Mouse (Mus musculus): Measurements from ENCODE around the gene Ppp2ca. TPM values are rescaled to one million over a fixed set of nuclear protein-coding genes. Genes with fewer than 3 reads are reported as not detected.

Gene Ppp2ca
- polyA plus RNA-seq, 1 experiment: 21.0 TPM

DNA sequence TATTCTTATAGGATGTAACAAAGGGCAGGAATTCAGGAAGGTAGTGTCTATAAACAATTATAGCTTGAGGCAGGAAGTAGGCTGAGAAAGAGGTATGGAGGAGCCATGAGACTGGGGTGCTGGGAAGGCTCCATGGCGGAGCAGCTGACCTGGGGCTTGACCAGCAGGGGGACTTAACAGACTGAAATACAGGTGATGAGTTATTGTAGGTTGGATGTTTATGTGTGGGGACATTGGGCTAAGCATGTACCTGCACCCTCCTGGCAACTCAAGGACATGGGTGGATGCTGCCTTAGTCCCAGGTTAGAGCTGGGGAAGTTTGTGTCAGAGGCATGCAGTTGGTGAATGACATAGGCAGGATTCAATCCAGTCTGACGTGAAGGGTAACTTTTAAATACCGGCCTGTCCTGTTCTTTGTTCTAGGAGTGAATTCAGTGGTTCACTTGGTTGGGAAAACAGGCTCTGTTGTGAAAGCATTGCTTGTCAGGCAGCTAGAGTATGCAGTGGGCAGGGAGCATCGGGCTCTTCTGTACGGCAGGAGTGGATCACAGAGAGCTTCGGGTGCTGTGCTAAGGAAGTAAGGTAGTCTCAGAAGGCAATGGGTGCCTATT is 21.6 kb upstream of the Ppp2ca start:
- H3K4me3 ChIP-seq (ENCODE audit: extremely low read depth, insufficient read depth, insufficient read length): no peak overlapping the region
- H3K36me3 ChIP-seq (ENCODE audit: control insufficient read depth, insufficient read depth, low read length): no peaks in the 10 kb centered on the region
- no peak for DNase-seq (ENCODE audit: low read depth in 1 of 2, low spot score in 2 of 2)
- peaks cover 17% of the 10 kb centered on the region for H3K4me1 ChIP-seq (ENCODE audit: control insufficient read depth, insufficient read depth, insufficient read length)
- TF ChIP-seq POLR2A (IDR thresholded peaks at IDR 0.05; ENCODE audit: low read depth, low read length) (no peak), CTCF (IDR thresholded peaks at IDR 0.05; ENCODE audit: extremely low read depth, insufficient read depth, insufficient read length, insufficient replicate concordance) (no peak)
- no peaks in the 10 kb centered on the region for H3K27me3 ChIP-seq (ENCODE audit: control insufficient read depth, insufficient read depth, low read length)
- H3K27ac ChIP-seq (ENCODE audit: insufficient read depth, low read length): no peak overlapping the region
- WGBS: 84% methylated on average over 6 of the region's 6 CpGs

DNA sequence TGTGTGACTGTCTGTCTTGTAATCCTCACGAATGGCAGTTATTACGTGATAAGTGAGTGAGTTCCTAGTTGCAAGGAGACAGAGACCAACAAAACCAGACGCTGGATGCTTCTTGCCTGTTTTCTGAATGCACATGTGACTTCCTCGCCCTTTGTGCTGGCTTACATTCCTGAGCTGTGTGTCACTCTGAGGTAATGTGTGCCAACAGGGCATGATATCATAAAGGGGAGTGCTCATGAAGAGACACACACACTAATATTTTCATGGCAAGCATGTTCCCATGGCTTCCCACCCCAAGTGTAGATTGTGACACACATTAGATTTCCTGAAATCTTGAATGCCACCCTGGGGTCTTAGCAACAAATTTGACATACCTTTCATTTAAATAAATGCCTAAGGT is 20.5 kb upstream of the Ppp2ca start:
- no peak overlapping the region for H3K27ac ChIP-seq (ENCODE audit: insufficient read depth, low read length)
- H3K4me3 ChIP-seq (ENCODE audit: extremely low read depth, insufficient read depth, insufficient read length): no peak overlapping the region
- no peak for TF ChIP-seq CTCF (IDR thresholded peaks at IDR 0.05; ENCODE audit: extremely low read depth, insufficient read depth, insufficient read length, insufficient replicate concordance)
- TF ChIP-seq POLR2A (IDR thresholded peaks at IDR 0.05; ENCODE audit: low read depth, low read length): no peak
- H3K4me1 ChIP-seq (ENCODE audit: control insufficient read depth, insufficient read depth, insufficient read length): peaks cover 17% of the 10 kb centered on the region
- H3K27me3 ChIP-seq (ENCODE audit: control insufficient read depth, insufficient read depth, low read length): no peaks in the 10 kb centered on the region
- H3K36me3 ChIP-seq (ENCODE audit: control insufficient read depth, insufficient read depth, low read length): no peaks in the 10 kb centered on the region
- DNase-seq (ENCODE audit: low read depth in 1 of 2, low spot score in 2 of 2): no peak
- 74% methylated on average over 4 of the region's 4 CpGs for WGBS

DNA sequence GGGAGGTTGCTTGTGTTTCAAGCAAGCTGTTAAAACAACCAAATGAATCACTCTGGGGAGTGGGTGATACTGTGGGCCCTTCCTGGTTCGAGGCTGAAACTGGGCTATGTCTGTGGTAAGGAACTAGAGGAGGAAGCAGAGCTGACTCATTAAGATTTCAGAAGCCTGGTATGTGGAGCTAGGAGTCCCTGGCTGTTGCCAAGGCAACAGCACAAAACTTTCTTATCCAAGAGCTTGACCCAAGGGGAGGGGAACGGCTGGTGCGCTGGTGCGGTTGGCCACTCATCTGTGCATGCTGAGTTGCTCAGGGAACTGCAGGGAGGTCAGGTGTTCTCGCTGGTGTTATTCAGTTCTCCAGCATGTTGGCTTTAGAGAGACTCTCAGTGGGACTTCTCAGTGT is 18.5 kb upstream of the Ppp2ca start:
- no peaks in the 10 kb centered on the region for H3K36me3 ChIP-seq (ENCODE audit: control insufficient read depth, insufficient read depth, low read length)
- peaks cover 17% of the 10 kb centered on the region for H3K4me1 ChIP-seq (ENCODE audit: control insufficient read depth, insufficient read depth, insufficient read length)
- TF ChIP-seq POLR2A (IDR thresholded peaks at IDR 0.05; ENCODE audit: low read depth, low read length): no peak
- TF ChIP-seq CTCF (IDR thresholded peaks at IDR 0.05; ENCODE audit: extremely low read depth, insufficient read depth, insufficient read length, insufficient replicate concordance): no peak
- H3K4me3 ChIP-seq (ENCODE audit: extremely low read depth, insufficient read depth, insufficient read length): no peak overlapping the region
- no peak for DNase-seq (ENCODE audit: low read depth in 1 of 2, low spot score in 2 of 2)
- no peak overlapping the region for H3K27ac ChIP-seq (ENCODE audit: insufficient read depth, low read length)
- 18% methylated on average over 5 of the region's 5 CpGs for WGBS
- H3K27me3 ChIP-seq (ENCODE audit: control insufficient read depth, insufficient read depth, low read length): no peaks in the 10 kb centered on the region

GRCm38 (mm10) chr11:52080656-52081055 is 17.8 kb upstream of the Ppp2ca start:
- Histone ChIP-seq H3K27ac (ENCODE audit: insufficient read depth, low read length) (no peak overlapping the region), H3K4me3 (ENCODE audit: extremely low read depth, insufficient read depth, insufficient read length) (no peak overlapping the region), H3K36me3 (ENCODE audit: control insufficient read depth, insufficient read depth, low read length) (no peaks in the 10 kb centered on the region), H3K27me3 (ENCODE audit: control insufficient read depth, insufficient read depth, low read length) (no peaks in the 10 kb centered on the region), H3K4me1 (ENCODE audit: control insufficient read depth, insufficient read depth, insufficient read length) (peaks cover 12% of the 10 kb centered on the region; the same call in 1 of the 2 replicates)
- TF ChIP-seq POLR2A (IDR thresholded peaks at IDR 0.05; ENCODE audit: low read depth, low read length) (no peak), CTCF (IDR thresholded peaks at IDR 0.05; ENCODE audit: extremely low read depth, insufficient read depth, insufficient read length, insufficient replicate concordance) (no peak)
- 92% methylated on average over 2 of the region's 2 CpGs for WGBS
- DNase-seq (ENCODE audit: low read depth in 1 of 2, low spot score in 2 of 2): no peak

DNA sequence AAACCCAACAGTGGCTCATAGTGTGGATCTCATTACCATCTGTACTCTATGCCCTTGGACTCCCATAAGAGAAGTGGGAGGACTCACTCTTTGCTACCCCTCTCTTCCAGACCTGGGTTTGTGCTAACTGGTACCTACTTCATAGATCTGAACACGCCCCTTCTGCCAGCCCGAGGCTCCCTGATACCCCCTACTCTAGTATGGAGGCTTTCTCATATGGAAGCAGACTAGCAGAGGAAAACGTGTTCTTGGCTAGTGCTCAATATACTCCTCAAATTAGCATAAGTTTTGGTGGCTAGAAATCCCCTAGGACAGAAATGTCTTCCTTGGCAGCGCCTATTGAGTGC is 12.7 kb upstream of the Ppp2ca start:
- H3K36me3 ChIP-seq (ENCODE audit: control insufficient read depth, insufficient read depth, low read length): no peaks in the 10 kb centered on the region

DNA sequence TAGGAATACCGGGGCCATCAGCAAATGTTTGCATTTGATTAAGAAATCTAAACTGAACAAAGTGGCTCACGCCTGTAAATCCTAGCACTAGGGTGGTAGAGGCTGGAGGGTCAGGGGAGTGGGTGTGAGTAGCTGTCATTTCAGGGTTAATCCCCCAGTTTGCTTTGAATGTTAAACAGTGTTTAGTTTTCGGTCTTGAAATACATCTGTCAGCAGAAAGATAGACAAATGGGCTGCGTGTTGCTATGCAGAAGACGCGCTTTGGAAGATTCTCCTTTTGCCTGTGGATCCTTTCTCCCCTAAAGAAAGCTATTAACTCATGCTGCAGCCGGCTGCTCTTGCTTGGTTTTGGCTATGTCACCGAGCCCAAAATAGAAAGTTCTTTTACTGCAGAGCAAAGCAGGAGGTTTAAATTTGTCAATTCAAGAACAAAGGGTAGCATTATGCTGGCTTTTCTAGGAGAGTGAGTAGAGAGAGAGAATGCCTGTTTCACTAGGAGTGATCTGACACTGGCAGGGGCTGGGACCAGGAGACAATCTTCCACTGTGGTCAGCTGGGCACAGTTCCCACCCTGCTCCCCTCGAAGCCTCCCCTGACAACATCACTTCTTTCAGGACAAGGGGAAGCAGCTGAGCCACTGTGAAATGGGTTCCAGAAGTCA is 12.1 kb upstream of the Ppp2ca start:
- H3K36me3 ChIP-seq (ENCODE audit: control insufficient read depth, insufficient read depth, low read length): no peaks in the 10 kb centered on the region
- no peak overlapping the region for H3K27ac ChIP-seq (ENCODE audit: insufficient read depth, low read length)
- no peak for DNase-seq (ENCODE audit: low read depth in 1 of 2, low spot score in 2 of 2)
- H3K27me3 ChIP-seq (ENCODE audit: control insufficient read depth, insufficient read depth, low read length): no peaks in the 10 kb centered on the region
- no peak for TF ChIP-seq CTCF (IDR thresholded peaks at IDR 0.05; ENCODE audit: extremely low read depth, insufficient read depth, insufficient read length, insufficient replicate concordance)
- 60% methylated on average over 9 of the region's 9 CpGs for WGBS
- no peaks in the 10 kb centered on the region for H3K4me1 ChIP-seq (ENCODE audit: control insufficient read depth, insufficient read depth, insufficient read length)
- H3K4me3 ChIP-seq (ENCODE audit: extremely low read depth, insufficient read depth, insufficient read length): no peak overlapping the region

More for the DNA sequence above, 12.7 kb upstream of the Ppp2ca start:
- TF ChIP-seq CTCF (IDR thresholded peaks at IDR 0.05; ENCODE audit: extremely low read depth, insufficient read depth, insufficient read length, insufficient replicate concordance): no peak
- no peak for TF ChIP-seq POLR2A (IDR thresholded peaks at IDR 0.05; ENCODE audit: low read depth, low read length)
- Histone ChIP-seq H3K27ac (ENCODE audit: insufficient read depth, low read length) (no peak overlapping the region), H3K4me3 (ENCODE audit: extremely low read depth, insufficient read depth, insufficient read length) (no peak overlapping the region), H3K4me1 (ENCODE audit: control insufficient read depth, insufficient read depth, insufficient read length) (no peaks in the 10 kb centered on the region), H3K27me3 (ENCODE audit: control insufficient read depth, insufficient read depth, low read length) (no peaks in the 10 kb centered on the region)
- WGBS: 87% methylated on average over 4 of the region's 4 CpGs
- DNase-seq (ENCODE audit: low read depth in 1 of 2, low spot score in 2 of 2): no peak

GRCm38 (mm10) chr11:52089291-52089690 is 9.2 kb upstream of the Ppp2ca start:
- DNase-seq (ENCODE audit: low read depth in 1 of 2, low spot score in 2 of 2): no peak
- H3K36me3 ChIP-seq (ENCODE audit: control insufficient read depth, insufficient read depth, low read length): no peaks in the 10 kb centered on the region
- H3K27me3 ChIP-seq (ENCODE audit: control insufficient read depth, insufficient read depth, low read length): no peaks in the 10 kb centered on the region
- 76% methylated on average over 8 of the region's 8 CpGs for WGBS
- H3K27ac ChIP-seq (ENCODE audit: insufficient read depth, low read length): no peak overlapping the region
- no peaks in the 10 kb centered on the region for H3K4me1 ChIP-seq (ENCODE audit: control insufficient read depth, insufficient read depth, insufficient read length)
- no peak for TF ChIP-seq CTCF (IDR thresholded peaks at IDR 0.05; ENCODE audit: extremely low read depth, insufficient read depth, insufficient read length, insufficient replicate concordance)
- TF ChIP-seq POLR2A (IDR thresholded peaks at IDR 0.05; ENCODE audit: low read depth, low read length): no peak
- H3K4me3 ChIP-seq (ENCODE audit: extremely low read depth, insufficient read depth, insufficient read length): no peak overlapping the region
